Mouse (Mus musculus): ENCODE data around the gene Plcd4. TPM values are rescaled to one million over a fixed set of nuclear protein-coding genes. Genes with fewer than 3 reads are reported as not detected.

Plcd4 gene
- polyA plus RNA-seq, 1 experiment from 2014 or later: not detected

DNA sequence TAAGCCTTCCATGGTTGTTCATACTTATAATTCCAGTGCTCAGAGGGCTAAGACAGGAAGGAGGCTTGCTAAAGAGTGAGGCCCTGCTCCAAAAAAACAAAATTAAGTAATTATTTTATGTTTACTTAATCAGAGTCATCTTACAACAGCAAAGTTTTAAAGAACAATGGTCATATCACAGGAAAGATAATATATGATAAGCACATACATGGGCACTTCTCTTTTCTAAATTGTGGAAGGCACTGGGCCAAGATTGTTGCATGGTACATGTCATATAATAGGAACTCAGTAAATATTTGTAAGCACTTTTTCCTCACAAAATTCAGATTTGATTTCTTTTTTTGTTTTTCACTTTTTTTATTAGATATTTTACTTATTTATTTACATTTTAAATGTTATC, 22.8 kb upstream of the Plcd4 start:
- H3K4me2 ChIP-seq (replicated peaks; ENCODE audit: low read depth, low read length): no peak overlapping the region
- H3K9ac ChIP-seq (replicated peaks; ENCODE audit: low read depth, low read length): no peak overlapping the region
- no peaks in the 10 kb centered on the region for H3K9me3 ChIP-seq (ENCODE audit: control insufficient read depth, low read depth, low read length)
- no peak overlapping the region for H3K4me3 ChIP-seq (ENCODE audit: low read depth, low read length)
- ATAC-seq (ENCODE audit: insufficient number of reproducible peaks, insufficient read depth, low FRiP score, low read depth): no peak
- peaks cover 53% of the 10 kb centered on the region for H3K36me3 ChIP-seq (ENCODE audit: control insufficient read depth, insufficient read depth, low read length)
- H3K27me3 ChIP-seq (ENCODE audit: control insufficient read depth, insufficient read depth, low read length): no peaks in the 10 kb centered on the region
- H3K27ac ChIP-seq (ENCODE audit: low read length): no peak overlapping the region
- no peaks in the 10 kb centered on the region for H3K4me1 ChIP-seq (ENCODE audit: control insufficient read depth, insufficient read depth, low read length)

DNA sequence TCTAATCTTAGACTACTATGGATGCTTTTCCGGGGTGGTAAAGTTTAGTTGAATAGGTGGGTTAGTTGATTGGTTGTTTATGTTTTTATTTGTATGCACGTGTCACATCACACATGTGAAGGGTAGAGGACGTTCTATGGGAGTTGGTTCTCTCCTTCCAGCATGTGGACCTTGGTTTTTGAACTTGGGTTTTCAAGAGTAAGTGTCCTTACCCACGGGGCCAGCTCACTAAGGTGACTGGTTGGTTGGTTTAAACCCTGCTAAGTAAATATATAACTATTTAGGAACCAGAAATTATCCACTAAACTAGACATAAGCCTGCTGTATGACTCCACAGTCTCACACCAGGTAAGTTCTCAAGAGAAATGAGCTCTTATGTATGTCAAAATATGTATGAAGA, 17.9 kb upstream of the Plcd4 start:
- Histone ChIP-seq H3K4me1 (ENCODE audit: control insufficient read depth, insufficient read depth, low read length) (no peaks in the 10 kb centered on the region), H3K27me3 (ENCODE audit: control insufficient read depth, insufficient read depth, low read length) (no peaks in the 10 kb centered on the region), H3K36me3 (ENCODE audit: control insufficient read depth, insufficient read depth, low read length) (peaks cover 82% of the 10 kb centered on the region), H3K27ac (ENCODE audit: low read length) (no peak overlapping the region), H3K4me3 (ENCODE audit: low read depth, low read length) (no peak overlapping the region), H3K4me2 (replicated peaks; ENCODE audit: low read depth, low read length) (no peak overlapping the region), H3K9ac (replicated peaks; ENCODE audit: low read depth, low read length) (no peak overlapping the region), H3K9me3 (ENCODE audit: control insufficient read depth, low read depth, low read length) (no peaks in the 10 kb centered on the region)
- ATAC-seq (ENCODE audit: insufficient number of reproducible peaks, insufficient read depth, low FRiP score, low read depth): no peak
- 93% methylated on average over 4 of the region's 4 CpGs for WGBS

DNA sequence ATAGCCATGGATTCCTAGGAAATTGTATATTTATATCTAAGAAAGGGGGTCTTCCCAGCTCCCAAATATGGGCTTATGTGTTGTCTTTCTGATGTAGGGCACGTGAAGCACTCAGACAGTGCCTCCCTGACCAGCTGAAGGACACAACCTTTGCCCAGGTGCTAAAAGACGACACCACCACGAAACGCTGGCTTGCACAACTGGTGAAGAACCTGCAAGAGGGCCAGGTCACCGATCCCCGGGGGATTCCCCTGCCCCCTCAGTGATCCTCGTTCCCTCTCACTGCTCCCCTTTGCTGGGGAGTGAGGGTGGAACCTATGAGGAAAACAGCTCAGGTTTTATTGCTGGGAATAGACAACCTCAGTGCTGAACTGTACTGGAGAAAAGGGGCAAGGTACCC, 14.1 kb upstream of the Plcd4 start:
- no peaks in the 10 kb centered on the region for H3K27me3 ChIP-seq (ENCODE audit: control insufficient read depth, insufficient read depth, low read length)
- H3K4me1 ChIP-seq (ENCODE audit: control insufficient read depth, insufficient read depth, low read length): no peaks in the 10 kb centered on the region
- H3K9ac ChIP-seq (replicated peaks; ENCODE audit: low read depth, low read length): no peak overlapping the region
- no peak for ATAC-seq (ENCODE audit: insufficient number of reproducible peaks, insufficient read depth, low FRiP score, low read depth)
- 85% methylated on average over 7 of the region's 7 CpGs for WGBS
- no peaks in the 10 kb centered on the region for H3K9me3 ChIP-seq (ENCODE audit: control insufficient read depth, low read depth, low read length)
- H3K4me3 ChIP-seq (ENCODE audit: low read depth, low read length): no peak overlapping the region
- peaks cover 79% of the 10 kb centered on the region for H3K36me3 ChIP-seq (ENCODE audit: control insufficient read depth, insufficient read depth, low read length)
- no peak overlapping the region for H3K4me2 ChIP-seq (replicated peaks; ENCODE audit: low read depth, low read length)
- H3K27ac ChIP-seq (ENCODE audit: low read length): no peak overlapping the region

DNA sequence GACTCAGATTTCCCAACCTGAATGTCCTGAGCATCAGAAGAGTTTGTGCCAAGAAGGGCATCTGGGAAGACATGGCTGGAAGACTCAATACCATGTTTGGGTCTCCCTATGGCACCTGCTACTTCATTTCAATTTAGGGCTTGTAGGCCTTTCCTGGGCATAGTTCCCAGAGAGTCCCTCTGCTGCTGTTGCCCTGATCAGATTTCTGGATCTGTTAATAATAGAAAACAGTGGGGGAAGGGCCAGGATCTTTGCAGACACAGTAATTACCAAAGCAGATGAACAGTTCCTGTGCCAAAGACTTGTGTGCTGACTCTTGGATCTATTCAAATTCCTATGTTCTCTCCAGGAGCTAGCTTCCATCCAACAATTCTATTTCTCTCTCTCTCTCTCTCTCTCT, 4.0 kb upstream of the Plcd4 start:
- H3K36me3 ChIP-seq (ENCODE audit: control insufficient read depth, insufficient read depth, low read length): no peaks in the 10 kb centered on the region
- ATAC-seq (ENCODE audit: insufficient number of reproducible peaks, insufficient read depth, low FRiP score, low read depth): no peak
- H3K4me3 ChIP-seq (ENCODE audit: low read depth, low read length): no peak overlapping the region
- H3K27me3 ChIP-seq (ENCODE audit: control insufficient read depth, insufficient read depth, low read length): no peaks in the 10 kb centered on the region
- H3K9ac ChIP-seq (replicated peaks; ENCODE audit: low read depth, low read length): no peak overlapping the region
- H3K9me3 ChIP-seq (ENCODE audit: control insufficient read depth, low read depth, low read length): no peaks in the 10 kb centered on the region
- no peak overlapping the region for H3K27ac ChIP-seq (ENCODE audit: low read length)
- no peaks in the 10 kb centered on the region for H3K4me1 ChIP-seq (ENCODE audit: control insufficient read depth, insufficient read depth, low read length)
- no peak overlapping the region for H3K4me2 ChIP-seq (replicated peaks; ENCODE audit: low read depth, low read length)

- no peak within 1 kb of the TSS for H3K27ac ChIP-seq (ENCODE audit: low read length)
- H3K4me3 ChIP-seq (ENCODE audit: low read depth, low read length): no peak within 1 kb of the TSS
- no peaks in the 10 kb centered on the region for H3K4me1 ChIP-seq (ENCODE audit: control insufficient read depth, insufficient read depth, low read length)
- 79% methylated on average over 4 of the region's 4 CpGs for WGBS
- no peaks in the 10 kb centered on the region for H3K36me3 ChIP-seq (ENCODE audit: control insufficient read depth, insufficient read depth, low read length)
- ATAC-seq (ENCODE audit: insufficient number of reproducible peaks, insufficient read depth, low FRiP score, low read depth): no peak
- H3K9me3 ChIP-seq (ENCODE audit: control insufficient read depth, low read depth, low read length): no peaks in the 10 kb centered on the region
- no peak within 1 kb of the TSS for H3K9ac ChIP-seq (replicated peaks; ENCODE audit: low read depth, low read length)
- H3K27me3 ChIP-seq (ENCODE audit: control insufficient read depth, insufficient read depth, low read length): no peaks in the 10 kb centered on the region
- H3K4me2 ChIP-seq (replicated peaks; ENCODE audit: low read depth, low read length): no peak within 1 kb of the TSS
These were observed 1.5 kb downstream of the Plcd4 start, which contains the start of gene Usp37 for GRCm38 (mm10) chr1:74544184-74544583. TSS of gene Usp37 (minus strand) at chr1:74544284.

- no peaks in the 10 kb centered on the region for H3K36me3 ChIP-seq (ENCODE audit: control insufficient read depth, insufficient read depth, low read length)
- H3K4me2 ChIP-seq (replicated peaks; ENCODE audit: low read depth, low read length): no peak overlapping the region
- H3K4me1 ChIP-seq (ENCODE audit: control insufficient read depth, insufficient read depth, low read length): no peaks in the 10 kb centered on the region
- H3K9me3 ChIP-seq (ENCODE audit: control insufficient read depth, low read depth, low read length): no peaks in the 10 kb centered on the region
- no peak overlapping the region for H3K27ac ChIP-seq (ENCODE audit: low read length)
- no peak for ATAC-seq (ENCODE audit: insufficient number of reproducible peaks, insufficient read depth, low FRiP score, low read depth)
- no peak overlapping the region for H3K9ac ChIP-seq (replicated peaks; ENCODE audit: low read depth, low read length)
- WGBS: 87% methylated on average over 5 of the region's 5 CpGs
- H3K4me3 ChIP-seq (ENCODE audit: low read depth, low read length): no peak overlapping the region
- H3K27me3 ChIP-seq (ENCODE audit: control insufficient read depth, insufficient read depth, low read length): no peaks in the 10 kb centered on the region
These were observed 16.4 kb downstream of the Plcd4 start for GRCm38 (mm10) chr1:74559061-74559460.

GRCm38 (mm10) chr1:74565834-74566233, 23.1 kb downstream of the Plcd4 start:
- Histone ChIP-seq H3K27me3 (ENCODE audit: control insufficient read depth, insufficient read depth, low read length) (no peaks in the 10 kb centered on the region), H3K9me3 (ENCODE audit: control insufficient read depth, low read depth, low read length) (no peaks in the 10 kb centered on the region), H3K27ac (ENCODE audit: low read length) (no peak overlapping the region), H3K36me3 (ENCODE audit: control insufficient read depth, insufficient read depth, low read length) (peaks cover 53% of the 10 kb centered on the region), H3K4me3 (ENCODE audit: low read depth, low read length) (no peak overlapping the region), H3K9ac (replicated peaks; ENCODE audit: low read depth, low read length) (no peak overlapping the region), H3K4me1 (ENCODE audit: control insufficient read depth, insufficient read depth, low read length) (no peaks in the 10 kb centered on the region), H3K4me2 (replicated peaks; ENCODE audit: low read depth, low read length) (no peak overlapping the region)
- no peak for ATAC-seq (ENCODE audit: insufficient number of reproducible peaks, insufficient read depth, low FRiP score, low read depth)
- 92% methylated on average over 6 of the region's 6 CpGs for WGBS

DNA sequence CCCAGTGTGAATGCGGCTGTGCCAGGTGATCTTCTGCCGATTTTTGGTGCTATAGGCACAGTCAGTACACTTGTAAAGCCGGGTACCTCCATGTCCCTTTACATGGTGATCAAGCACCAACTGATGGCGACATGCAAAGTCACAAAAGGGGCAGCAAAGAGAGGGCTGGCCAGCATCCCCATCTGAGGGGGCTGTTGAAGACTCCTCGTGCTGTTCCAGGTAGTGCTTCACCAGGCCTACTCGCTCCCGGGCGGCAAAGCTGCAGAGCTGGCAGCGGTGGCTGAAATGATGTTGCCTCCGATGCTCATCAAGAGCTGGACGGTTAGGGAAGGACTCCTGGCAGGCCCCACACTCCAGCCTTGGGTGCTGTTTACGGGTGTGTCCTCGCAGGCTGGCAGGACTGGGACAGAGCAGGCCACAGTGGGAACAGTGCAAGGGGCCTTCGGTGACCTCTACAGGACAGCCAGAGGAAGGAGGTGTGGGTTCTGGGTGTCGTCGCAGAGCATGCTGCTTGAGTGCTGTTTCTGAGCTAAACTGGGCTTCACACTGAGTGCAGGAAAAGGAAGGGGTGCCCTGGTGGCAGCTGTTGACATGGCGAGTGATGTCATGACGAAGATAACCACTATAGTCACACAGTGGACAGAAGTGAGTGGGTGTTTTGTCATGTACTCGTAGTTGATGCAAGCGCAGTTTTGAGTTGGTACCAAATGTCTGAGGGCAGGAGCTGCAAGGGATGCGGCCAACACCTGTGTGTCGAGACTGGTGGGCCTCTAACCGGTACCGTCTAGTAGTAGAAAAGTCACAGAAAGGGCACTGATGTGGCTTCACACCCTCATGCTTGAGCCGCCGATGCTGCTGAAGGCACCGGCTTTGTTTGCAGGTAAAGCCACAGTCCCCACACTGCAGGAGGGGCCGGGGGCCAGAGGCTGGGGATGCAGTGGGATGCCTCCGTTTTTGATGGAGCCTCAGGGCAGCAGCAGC, 27.3 kb downstream of the Plcd4 start:
- H3K9me3 ChIP-seq (ENCODE audit: control insufficient read depth, low read depth, low read length): no peaks in the 10 kb centered on the region
- no peak overlapping the region for H3K4me2 ChIP-seq (replicated peaks; ENCODE audit: low read depth, low read length)
- H3K27me3 ChIP-seq (ENCODE audit: control insufficient read depth, insufficient read depth, low read length): no peaks in the 10 kb centered on the region
- H3K36me3 ChIP-seq (ENCODE audit: control insufficient read depth, insufficient read depth, low read length): peaks cover 75% of the 10 kb centered on the region
- WGBS: 93% methylated on average over 29 of the region's 29 CpGs
- H3K9ac ChIP-seq (replicated peaks; ENCODE audit: low read depth, low read length): no peak overlapping the region
- H3K4me3 ChIP-seq (ENCODE audit: low read depth, low read length): no peak overlapping the region
- H3K27ac ChIP-seq (ENCODE audit: low read length): no peak overlapping the region
- no peak for ATAC-seq (ENCODE audit: insufficient number of reproducible peaks, insufficient read depth, low FRiP score, low read depth)
- no peaks in the 10 kb centered on the region for H3K4me1 ChIP-seq (ENCODE audit: control insufficient read depth, insufficient read depth, low read length)

All from stomach, embryonic 14.5 days (tissue).